Mouse (Mus musculus): ENCODE results near the gene Rbbp4. TPM values are rescaled to one million over a fixed set of nuclear protein-coding genes. Genes with fewer than 3 reads are reported as not detected.
"Not testable (repeated sequence)": the region's sequence is repeated elsewhere in the genome, so short reads cannot be mapped to it uniquely, and the experiment has no call there.

The Rbbp4 gene
- polyA plus RNA-seq, 1 experiment, result 51.5 TPM

DNA sequence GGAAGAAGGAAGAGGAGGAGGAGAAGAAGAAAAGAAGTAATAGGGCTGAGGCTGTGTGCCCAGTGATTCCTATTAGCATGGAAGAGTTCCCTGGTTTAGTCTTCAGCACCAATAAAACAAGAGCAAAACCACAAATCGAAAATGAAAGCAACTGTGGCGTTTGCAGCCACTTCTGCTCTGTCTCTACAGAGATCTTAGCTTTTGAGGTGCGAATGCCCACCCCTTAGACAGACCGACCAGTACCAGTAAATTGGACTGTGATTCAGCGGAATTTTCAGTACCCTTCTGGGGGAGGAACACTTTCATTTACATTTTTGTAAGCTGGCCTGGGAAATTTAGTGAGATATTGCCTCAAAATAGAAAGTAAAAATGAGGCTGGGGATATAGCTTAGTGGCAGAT, 30.1 kb upstream of the Rbbp4 start:
- H3K36me3 ChIP-seq (ENCODE audit: control insufficient read depth, insufficient read depth, low read length), result no peaks in the 10 kb centered on the region
- no peaks in the 10 kb centered on the region for H3K27me3 ChIP-seq (ENCODE audit: control insufficient read depth, insufficient read depth, low read length)
- H3K27ac ChIP-seq (ENCODE audit: control insufficient read depth, insufficient read depth, low read depth, low read length), result no peak overlapping the region
- no peak for TF ChIP-seq POLR2A (IDR thresholded peaks at IDR 0.05; ENCODE audit: control insufficient read depth, low read depth, low read length)
- TF ChIP-seq CTCF (IDR thresholded peaks at IDR 0.05; ENCODE audit: control insufficient read depth, insufficient read depth, insufficient replicate concordance, low read depth, low read length), result no peak
- H3K4me3 ChIP-seq (ENCODE audit: control insufficient read depth, low read depth, low read length), result no peak overlapping the region
- no peaks in the 10 kb centered on the region; the same call in 1 of the 2 replicates for H3K4me1 ChIP-seq (ENCODE audit: control insufficient read depth, insufficient read depth, low read length)

DNA sequence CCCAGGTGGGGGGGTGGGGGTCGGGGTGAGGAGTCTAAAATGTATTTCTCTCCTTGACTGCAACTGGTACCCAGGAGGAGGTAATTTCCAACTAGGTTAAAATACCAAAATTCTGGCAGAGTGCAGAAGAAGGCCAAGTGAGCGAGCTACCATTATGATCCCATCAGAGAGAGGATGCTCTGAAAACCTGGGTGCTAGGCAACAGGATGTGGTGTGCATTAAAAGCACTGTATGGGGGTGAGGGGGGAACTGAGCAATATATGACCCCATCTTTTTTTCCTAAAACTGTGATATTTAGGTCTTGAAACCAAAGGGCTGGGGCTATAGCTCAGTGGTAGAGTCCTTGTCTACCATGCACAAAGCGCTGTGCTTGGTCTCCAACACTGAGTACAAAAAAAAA, 29.2 kb upstream of the Rbbp4 start:
- no peak for TF ChIP-seq POLR2A (IDR thresholded peaks at IDR 0.05; ENCODE audit: control insufficient read depth, low read depth, low read length)
- TF ChIP-seq CTCF (IDR thresholded peaks at IDR 0.05; ENCODE audit: control insufficient read depth, insufficient read depth, insufficient replicate concordance, low read depth, low read length), result no peak
- Histone ChIP-seq H3K36me3 (ENCODE audit: control insufficient read depth, insufficient read depth, low read length) (no peaks in the 10 kb centered on the region), H3K4me3 (ENCODE audit: control insufficient read depth, low read depth, low read length) (no peak overlapping the region), H3K27ac (ENCODE audit: control insufficient read depth, insufficient read depth, low read depth, low read length) (no peak overlapping the region), H3K27me3 (ENCODE audit: control insufficient read depth, insufficient read depth, low read length) (no peaks in the 10 kb centered on the region), H3K4me1 (ENCODE audit: control insufficient read depth, insufficient read depth, low read length) (no peaks in the 10 kb centered on the region; the same call in 1 of the 2 replicates)

DNA sequence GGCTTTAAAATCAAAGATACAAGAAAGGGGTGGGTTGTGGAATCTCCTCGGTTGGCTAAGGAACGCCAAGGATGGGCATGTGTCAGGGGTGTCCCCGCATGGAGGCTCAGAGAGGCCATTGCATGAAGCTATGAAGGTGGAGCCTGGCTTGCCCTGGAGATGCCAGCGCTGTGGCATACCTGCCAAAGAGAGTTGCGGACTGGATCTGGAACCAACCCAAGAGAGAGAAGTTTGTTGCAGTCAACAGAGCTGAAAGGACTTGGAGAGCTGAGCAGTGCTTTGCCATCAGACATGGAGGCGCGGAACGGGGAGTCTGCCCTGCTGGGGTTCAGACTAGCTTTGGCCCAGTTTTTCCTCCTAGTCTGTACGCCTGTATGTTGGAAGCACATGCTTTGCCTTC, 28.3 kb upstream of the Rbbp4 start:
- Histone ChIP-seq H3K4me1 (ENCODE audit: control insufficient read depth, insufficient read depth, low read length) (no peaks in the 10 kb centered on the region; the same call in 1 of the 2 replicates), H3K27me3 (ENCODE audit: control insufficient read depth, insufficient read depth, low read length) (no peaks in the 10 kb centered on the region), H3K4me3 (ENCODE audit: control insufficient read depth, low read depth, low read length) (no peak overlapping the region), H3K36me3 (ENCODE audit: control insufficient read depth, insufficient read depth, low read length) (no peaks in the 10 kb centered on the region), H3K27ac (ENCODE audit: control insufficient read depth, insufficient read depth, low read depth, low read length) (no peak overlapping the region; the same call in none of the 2 replicates)
- TF ChIP-seq POLR2A (IDR thresholded peaks at IDR 0.05; ENCODE audit: control insufficient read depth, low read depth, low read length), result no peak
- TF ChIP-seq CTCF (IDR thresholded peaks at IDR 0.05; ENCODE audit: control insufficient read depth, insufficient read depth, insufficient replicate concordance, low read depth, low read length), result no peak

DNA sequence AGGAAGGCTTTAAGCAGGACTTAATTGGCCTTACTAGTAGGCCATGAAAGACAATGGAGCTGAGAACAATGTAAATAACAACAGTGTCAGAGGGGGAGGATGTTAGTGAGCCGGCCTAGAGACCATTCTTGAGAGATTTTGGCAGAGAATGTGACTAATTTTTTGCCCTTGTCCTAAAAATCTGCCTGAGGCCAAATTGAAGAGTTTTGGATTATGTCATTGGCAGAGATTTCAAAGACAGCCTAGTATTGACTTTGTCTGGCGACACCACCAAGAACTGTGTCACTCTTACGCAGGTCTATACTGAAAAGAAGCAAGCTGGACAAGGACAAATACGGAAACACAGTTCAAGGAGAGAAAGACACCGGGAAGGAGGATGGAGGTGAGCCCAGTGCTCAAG, 27.6 kb upstream of the Rbbp4 start:
- no peak overlapping the region for H3K4me3 ChIP-seq (ENCODE audit: control insufficient read depth, low read depth, low read length)
- no peaks in the 10 kb centered on the region for H3K36me3 ChIP-seq (ENCODE audit: control insufficient read depth, insufficient read depth, low read length)
- H3K4me1 ChIP-seq (ENCODE audit: control insufficient read depth, insufficient read depth, low read length), result no peaks in the 10 kb centered on the region; the same call in 1 of the 2 replicates
- H3K27ac ChIP-seq (ENCODE audit: control insufficient read depth, insufficient read depth, low read depth, low read length), result no peak overlapping the region
- H3K27me3 ChIP-seq (ENCODE audit: control insufficient read depth, insufficient read depth, low read length), result no peaks in the 10 kb centered on the region
- no peak for TF ChIP-seq CTCF (IDR thresholded peaks at IDR 0.05; ENCODE audit: control insufficient read depth, insufficient read depth, insufficient replicate concordance, low read depth, low read length)
- no peak for TF ChIP-seq POLR2A (IDR thresholded peaks at IDR 0.05; ENCODE audit: control insufficient read depth, low read depth, low read length)

DNA sequence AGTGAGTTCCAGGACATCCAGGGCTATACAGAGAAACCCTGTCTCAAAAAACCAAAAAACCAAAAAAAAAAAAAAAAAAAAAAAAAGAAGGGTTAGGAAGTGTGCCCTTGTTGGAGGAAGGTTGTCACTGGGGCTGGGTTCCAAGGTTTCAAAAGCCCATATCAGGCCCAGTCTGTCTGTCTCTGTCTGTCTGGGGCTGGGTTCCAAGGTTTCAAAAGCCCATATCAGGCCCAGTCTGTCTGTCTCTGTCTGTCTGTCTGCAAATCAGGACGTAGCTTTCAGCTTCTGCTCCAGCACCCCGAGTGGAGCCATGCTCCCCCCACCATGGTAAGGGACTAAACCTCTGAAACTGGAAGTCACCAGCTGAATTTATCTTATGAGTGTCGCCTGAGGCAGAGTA, 27.1 kb upstream of the Rbbp4 start:
- H3K4me3 ChIP-seq (ENCODE audit: control insufficient read depth, low read depth, low read length); H3K27me3 ChIP-seq (ENCODE audit: control insufficient read depth, insufficient read depth, low read length); H3K27ac ChIP-seq (ENCODE audit: control insufficient read depth, insufficient read depth, low read depth, low read length); H3K4me1 ChIP-seq (ENCODE audit: control insufficient read depth, insufficient read depth, low read length); H3K36me3 ChIP-seq (ENCODE audit: control insufficient read depth, insufficient read depth, low read length): not testable (repeated sequence)

DNA sequence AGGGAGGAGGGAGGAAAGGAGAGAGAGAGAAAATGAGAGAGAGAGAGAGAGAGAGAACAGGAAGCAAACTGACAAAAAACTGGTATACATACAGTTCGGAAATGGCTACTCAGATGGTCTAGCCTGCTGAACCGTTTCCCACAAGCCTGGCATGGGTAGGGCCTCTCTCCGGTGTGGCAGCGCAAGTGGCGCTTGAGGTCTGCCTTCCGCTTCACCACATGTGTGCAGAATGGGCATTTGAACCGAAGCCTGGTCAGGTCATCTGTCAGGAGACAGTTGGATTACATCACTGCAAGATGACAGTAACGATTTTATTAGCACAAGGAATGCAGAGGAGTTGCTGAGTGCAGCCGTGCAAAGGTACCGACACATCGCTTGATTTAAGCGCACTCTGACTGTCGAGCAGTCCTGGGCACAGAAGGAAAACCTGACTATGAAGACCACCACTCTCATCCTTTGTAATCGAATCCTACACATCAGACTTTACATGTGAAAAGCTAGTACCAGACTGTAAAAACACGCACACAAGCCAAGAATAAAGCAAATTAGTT, 22.5 kb upstream of the Rbbp4 start:
- H3K27ac ChIP-seq (ENCODE audit: control insufficient read depth, insufficient read depth, low read depth, low read length), result no peak overlapping the region
- no peaks in the 10 kb centered on the region for H3K4me1 ChIP-seq (ENCODE audit: control insufficient read depth, insufficient read depth, low read length)
- H3K27me3 ChIP-seq (ENCODE audit: control insufficient read depth, insufficient read depth, low read length), result no peaks in the 10 kb centered on the region
- TF ChIP-seq CTCF (IDR thresholded peaks at IDR 0.05; ENCODE audit: control insufficient read depth, insufficient read depth, insufficient replicate concordance, low read depth, low read length) (no peak), POLR2A (IDR thresholded peaks at IDR 0.05; ENCODE audit: control insufficient read depth, low read depth, low read length) (no peak)
- no peak overlapping the region for H3K4me3 ChIP-seq (ENCODE audit: control insufficient read depth, low read depth, low read length)
- H3K36me3 ChIP-seq (ENCODE audit: control insufficient read depth, insufficient read depth, low read length), result no peaks in the 10 kb centered on the region

DNA sequence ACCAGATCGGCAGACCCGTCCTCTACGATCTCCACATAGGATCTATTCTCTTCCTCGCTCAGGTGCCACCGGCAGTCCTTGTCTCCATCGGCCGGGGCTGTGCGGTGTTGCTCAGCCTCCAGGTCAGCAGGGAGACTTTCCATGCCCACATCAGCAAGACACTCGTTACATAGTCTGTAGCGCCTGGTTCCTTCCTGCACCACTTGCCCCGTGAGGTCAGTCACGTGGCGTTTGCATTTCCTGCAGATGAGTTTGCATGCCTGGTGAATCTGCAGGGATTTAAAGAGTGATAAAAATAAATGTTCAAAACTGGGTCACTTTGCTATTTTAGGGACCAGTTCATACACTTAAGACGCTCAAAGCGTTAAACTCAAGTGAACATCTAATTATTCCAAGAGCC, 19.1 kb upstream of the Rbbp4 start:
- TF ChIP-seq CTCF (IDR thresholded peaks at IDR 0.05; ENCODE audit: control insufficient read depth, insufficient read depth, insufficient replicate concordance, low read depth, low read length) (no peak), POLR2A (IDR thresholded peaks at IDR 0.05; ENCODE audit: control insufficient read depth, low read depth, low read length) (no peak)
- H3K27me3 ChIP-seq (ENCODE audit: control insufficient read depth, insufficient read depth, low read length), result no peaks in the 10 kb centered on the region
- H3K36me3 ChIP-seq (ENCODE audit: control insufficient read depth, insufficient read depth, low read length), result no peaks in the 10 kb centered on the region
- H3K4me1 ChIP-seq (ENCODE audit: control insufficient read depth, insufficient read depth, low read length), result no peaks in the 10 kb centered on the region
- no peak overlapping the region for H3K27ac ChIP-seq (ENCODE audit: control insufficient read depth, insufficient read depth, low read depth, low read length)
- no peak overlapping the region for H3K4me3 ChIP-seq (ENCODE audit: control insufficient read depth, low read depth, low read length)

DNA sequence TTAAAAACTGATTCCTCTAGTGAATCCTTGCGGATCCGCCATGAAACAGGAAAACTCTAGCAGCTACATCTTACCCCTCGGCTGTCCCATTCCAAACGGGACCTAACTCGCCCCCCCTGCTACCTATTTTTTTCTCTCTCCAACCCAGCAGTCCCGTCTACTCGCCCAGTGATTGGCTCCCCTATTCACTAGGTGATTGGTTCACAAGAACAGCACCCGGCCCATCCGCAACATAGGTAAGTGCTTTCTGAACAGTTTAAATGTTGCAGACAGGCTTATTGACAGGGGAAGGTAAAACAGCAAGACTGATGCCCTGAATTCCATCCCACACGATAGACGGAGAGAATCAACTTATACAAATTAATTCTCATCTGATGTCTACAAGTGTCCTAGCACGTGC, 18.0 kb upstream of the Rbbp4 start:
- no peak for TF ChIP-seq POLR2A (IDR thresholded peaks at IDR 0.05; ENCODE audit: control insufficient read depth, low read depth, low read length)
- no peak for TF ChIP-seq CTCF (IDR thresholded peaks at IDR 0.05; ENCODE audit: control insufficient read depth, insufficient read depth, insufficient replicate concordance, low read depth, low read length)

More for the DNA sequence above, 18.0 kb upstream of the Rbbp4 start:
- no peaks in the 10 kb centered on the region for H3K4me1 ChIP-seq (ENCODE audit: control insufficient read depth, insufficient read depth, low read length)
- no peak overlapping the region for H3K27ac ChIP-seq (ENCODE audit: control insufficient read depth, insufficient read depth, low read depth, low read length)
- no peak overlapping the region for H3K4me3 ChIP-seq (ENCODE audit: control insufficient read depth, low read depth, low read length)
- H3K36me3 ChIP-seq (ENCODE audit: control insufficient read depth, insufficient read depth, low read length), result no peaks in the 10 kb centered on the region
- H3K27me3 ChIP-seq (ENCODE audit: control insufficient read depth, insufficient read depth, low read length), result no peaks in the 10 kb centered on the region

Data from testis, adult 2 months (tissue).